Mouse (Mus musculus) heart, embryonic 16.5 days (tissue): ENCODE measurements around the gene Flrt1. TPM values are rescaled to one million over a fixed set of nuclear protein-coding genes. Genes with fewer than 3 reads are reported as not detected.
"Not testable (repeated sequence)": the region's sequence is repeated elsewhere in the genome, so short reads cannot be mapped to it uniquely, and the experiment has no call there.

Experiments
- ATAC-seq: fragments of 200-750 bp; cut with Nextera tagmentation; replicated peaks from 2 replicates; pipeline ENCODE4 v1.8.0; 2017; ENCODE audit warnings: moderate number of reproducible peaks; ENCODE audit not compliant: insufficient read depth, low FRiP score; ENCODE audit errors: extremely low read depth
- H3K27ac ChIP-seq: fragments of 300-500 bp; sonication (generic); 2 replicates; pipeline ENCODE4 v1.5.1; 2014; ENCODE audit warnings: mild to moderate bottlenecking, low read length, control low read depth, moderate library complexity
- H3K27me3 ChIP-seq: fragments of 300-500 bp; sonication (generic); 2 replicates; pipeline ENCODE4 v1.6.1; 2014; ENCODE audit warnings: low read length, mixed read lengths; ENCODE audit not compliant: control insufficient read depth, insufficient read depth
- H3K36me3 ChIP-seq: fragments of 300-500 bp; sonication (generic); 2 replicates; pipeline ENCODE4 v1.6.1; 2014; ENCODE audit not compliant: control insufficient read depth, insufficient read depth
- H3K4me1 ChIP-seq: fragments of 300-500 bp; sonication (generic); 2 replicates; pipeline ENCODE4 v1.6.1; 2014; ENCODE audit warnings: low read length, mixed read lengths; ENCODE audit not compliant: control insufficient read depth, insufficient read depth
- H3K4me2 ChIP-seq: fragments of 300-500 bp; sonication (generic); 2 replicates; pipeline ENCODE4 v1.6.1; 2014; ENCODE audit warnings: low read depth, mild to moderate bottlenecking, control low read depth, low read length
- H3K4me3 ChIP-seq: fragments of 300-500 bp; sonication (generic); 2 replicates; pipeline ENCODE4 v1.5.1; 2014; ENCODE audit warnings: mild to moderate bottlenecking, control low read depth, low read length
- H3K9ac ChIP-seq: fragments of 300-500 bp; sonication (generic); 2 replicates; pipeline ENCODE4 v1.6.1; 2014; ENCODE audit warnings: low read length, control low read depth
- H3K9me3 ChIP-seq: fragments of 300-500 bp; sonication (generic); replicated peaks from 2 replicates; pipeline ENCODE4 v1.6.1; 2016; ENCODE audit warnings: low read length; ENCODE audit not compliant: control insufficient read depth
- WGBS: fragments of 180-500 bp; shearing (Covaris S2); extraction: QIAGEN DNeasy Blood & Tissue Kit; methylation state at CpG from one replicate; pipeline ENCODE4 v1.1.7; 2014; 5-methylcytosine and 5-hydroxymethylcytosine counted together
- polyA plus RNA-seq: library from polyadenylated mRNA; unstranded; fragments of >200 nt; fragmentation: Nextera tagmentation; extraction: Ambion mirVana; gene quantifications from 2 replicates; pipeline ENCODE4 v1.2.1, GENCODE M21; 2015

Gene Flrt1
- polyA plus RNA-seq, 1 experiment from 2014 or later, result 1.9 TPM

DNA sequence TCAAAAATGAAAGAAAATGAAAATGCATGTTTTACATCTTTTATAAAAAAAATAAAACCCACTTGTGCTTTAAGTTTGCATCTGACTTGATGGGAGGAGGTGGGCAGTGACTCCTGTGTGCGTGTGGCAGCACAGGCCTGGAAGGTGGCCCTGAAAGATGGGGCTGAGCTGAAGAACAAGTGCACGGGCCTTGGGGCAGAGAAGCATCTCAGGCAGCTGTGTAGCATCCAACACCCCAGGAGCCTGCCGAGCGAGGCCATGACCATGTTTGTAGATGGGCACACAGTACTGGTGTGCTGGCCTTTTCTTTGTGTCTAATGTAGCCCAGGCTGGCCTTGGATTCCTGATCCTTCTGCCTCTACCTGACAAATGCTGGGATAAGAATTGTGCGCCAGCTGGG is 43.4 kb downstream of the Flrt1 start:
- Histone ChIP-seq H3K4me2 (no peak overlapping the region), H3K9ac (no peak overlapping the region), H3K9me3 (no peaks in the 10 kb centered on the region), H3K27me3 (no peaks in the 10 kb centered on the region), H3K36me3 (no peaks in the 10 kb centered on the region), H3K4me3 (no peak overlapping the region), H3K27ac (no peak overlapping the region), H3K4me1 (peaks cover 24% of the 10 kb centered on the region)
- 84% methylated on average over 5 of the region's 5 CpGs for WGBS
- no peak for ATAC-seq

GRCm38 (mm10) chr19:7058541-7058940 is 47.0 kb downstream of the Flrt1 start:
- ATAC-seq, result no peak
- 52% methylated on average over 6 of the region's 6 CpGs for WGBS
- H3K27me3 ChIP-seq, result no peaks in the 10 kb centered on the region
- peak overlapping the region; percentile 84 for H3K4me3 ChIP-seq
- H3K9ac ChIP-seq, result peak overlapping the region; percentile 45
- peaks cover 27% of the 10 kb centered on the region for H3K4me1 ChIP-seq
- H3K9me3 ChIP-seq, result no peaks in the 10 kb centered on the region
- H3K4me2 ChIP-seq, result peak overlapping the region; percentile 99
- peak overlapping the region; percentile 96 for H3K27ac ChIP-seq
- H3K36me3 ChIP-seq, result no peaks in the 10 kb centered on the region

DNA sequence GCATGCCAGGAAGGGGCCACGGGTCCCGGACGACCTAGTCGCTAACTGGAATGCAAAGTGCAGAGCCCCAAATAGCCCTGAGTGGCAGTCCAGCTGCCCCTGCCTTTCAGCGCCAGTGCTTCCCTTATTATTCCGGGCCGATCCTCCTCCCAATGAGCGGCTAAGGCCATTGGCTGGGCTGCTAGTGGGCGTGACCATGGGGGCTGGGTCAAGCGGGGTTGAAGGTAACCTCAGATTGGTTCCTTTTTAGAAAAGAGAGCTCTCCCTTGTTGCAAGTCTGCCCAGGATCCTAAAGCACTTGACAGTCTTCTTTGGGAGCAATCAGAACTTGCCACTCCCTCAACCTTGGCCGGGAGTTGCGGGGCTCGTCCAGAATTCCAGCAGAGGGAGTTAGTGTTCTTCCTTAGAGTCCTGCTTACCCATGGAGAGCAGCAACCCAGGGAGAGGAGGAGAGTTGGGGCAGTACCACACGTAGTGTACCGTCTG is 47.8 kb downstream of the Flrt1 start:
- H3K9me3 ChIP-seq, result no peaks in the 10 kb centered on the region
- peak overlapping the region; percentile 96 for H3K27ac ChIP-seq
- under 1% methylated on average over 15 of the region's 15 CpGs for WGBS
- no peaks in the 10 kb centered on the region for H3K36me3 ChIP-seq
- peak; percentile 87 for ATAC-seq
- peak overlapping the region; percentile 87 for H3K9ac ChIP-seq
- H3K27me3 ChIP-seq, result no peaks in the 10 kb centered on the region
- peak overlapping the region; percentile 99 for H3K4me2 ChIP-seq
- peaks cover 27% of the 10 kb centered on the region for H3K4me1 ChIP-seq
- H3K4me3 ChIP-seq, result peak overlapping the region; percentile 84

- H3K4me1 ChIP-seq, result peaks cover 27% of the 10 kb centered on the region
- H3K9ac ChIP-seq, result peak overlapping the region; percentile 87
- peak overlapping the region; percentile 99 for H3K4me2 ChIP-seq
- WGBS, result 3% methylated on average over 16 of the region's 16 CpGs
- no peaks in the 10 kb centered on the region for H3K27me3 ChIP-seq
- H3K4me3 ChIP-seq, result peak overlapping the region; percentile 84
- H3K36me3 ChIP-seq, result no peaks in the 10 kb centered on the region
- peak overlapping the region; percentile 96 for H3K27ac ChIP-seq
- peak; percentile 14 for ATAC-seq
- no peaks in the 10 kb centered on the region for H3K9me3 ChIP-seq
Observed at GRCm38 (mm10) chr19:7057126-7057721, 48.3 kb downstream of the Flrt1 start.

- peak within 1 kb of the TSS; percentile 84 for H3K4me3 ChIP-seq
- H3K36me3 ChIP-seq, result no peaks in the 10 kb centered on the region
- no peaks in the 10 kb centered on the region for H3K27me3 ChIP-seq
- H3K9me3 ChIP-seq, result no peaks in the 10 kb centered on the region
- peak within 1 kb of the TSS; percentile 87 for H3K9ac ChIP-seq
- ATAC-seq, result peak; percentile 67
- H3K27ac ChIP-seq, result peak within 1 kb of the TSS; percentile 96
- peak within 1 kb of the TSS; percentile 99 for H3K4me2 ChIP-seq
- peaks cover 27% of the 10 kb centered on the region for H3K4me1 ChIP-seq
- WGBS, result under 1% methylated on average over 72 of the region's 72 CpGs
Observed at GRCm38 (mm10) chr19:7056248-7057087, 49.1 kb downstream of the Flrt1 start, which contains the start of gene Macrod1. TSS of gene Macrod1 (plus strand) at chr19:7056810.

- WGBS, result 33% methylated on average over 3 of the region's 3 CpGs
- H3K4me3 ChIP-seq, result no peak overlapping the region
- H3K36me3 ChIP-seq, result no peaks in the 10 kb centered on the region
- H3K4me2 ChIP-seq, result no peak overlapping the region
- H3K9me3 ChIP-seq, result no peaks in the 10 kb centered on the region; the same call in 1 of the 2 replicates
- no peak overlapping the region for H3K9ac ChIP-seq
- no peak for ATAC-seq
- peak overlapping the region; percentile 5; the same call in 1 of the 2 replicates for H3K27ac ChIP-seq
- H3K27me3 ChIP-seq, result no peaks in the 10 kb centered on the region
- peaks cover 27% of the 10 kb centered on the region for H3K4me1 ChIP-seq
Observed at GRCm38 (mm10) chr19:7055173-7055572, 50.4 kb downstream of the Flrt1 start.

DNA sequence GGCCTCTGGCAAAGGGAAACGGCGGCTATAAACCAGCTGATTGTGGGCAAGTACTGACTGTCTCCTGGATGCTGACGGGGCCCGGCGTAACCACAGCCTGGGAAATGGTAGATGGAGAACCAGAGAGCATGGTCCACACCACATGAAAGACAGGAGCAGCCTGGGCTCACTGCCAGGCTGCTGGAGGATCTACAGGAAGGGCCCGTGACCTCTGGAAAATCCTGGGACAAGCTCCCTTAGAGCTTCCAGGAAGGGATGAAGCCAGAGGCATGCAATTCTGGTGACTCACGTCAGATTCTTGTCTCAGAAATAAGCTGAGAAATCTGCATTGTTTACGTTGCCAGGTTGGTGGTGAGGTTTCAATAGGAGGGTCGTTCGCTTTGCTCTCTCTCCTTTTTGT is 50.8 kb downstream of the Flrt1 start:
- no peaks in the 10 kb centered on the region for H3K36me3 ChIP-seq
- H3K27ac ChIP-seq, result peak overlapping the region; percentile 5; the same call in 1 of the 2 replicates
- WGBS, result 42% methylated on average over 10 of the region's 10 CpGs
- no peak for ATAC-seq
- no peaks in the 10 kb centered on the region; the same call in 1 of the 2 replicates for H3K9me3 ChIP-seq
- H3K27me3 ChIP-seq, result no peaks in the 10 kb centered on the region
- H3K9ac ChIP-seq, result no peak overlapping the region
- no peak overlapping the region for H3K4me2 ChIP-seq
- H3K4me1 ChIP-seq, result peaks cover 27% of the 10 kb centered on the region
- H3K4me3 ChIP-seq, result no peak overlapping the region

DNA sequence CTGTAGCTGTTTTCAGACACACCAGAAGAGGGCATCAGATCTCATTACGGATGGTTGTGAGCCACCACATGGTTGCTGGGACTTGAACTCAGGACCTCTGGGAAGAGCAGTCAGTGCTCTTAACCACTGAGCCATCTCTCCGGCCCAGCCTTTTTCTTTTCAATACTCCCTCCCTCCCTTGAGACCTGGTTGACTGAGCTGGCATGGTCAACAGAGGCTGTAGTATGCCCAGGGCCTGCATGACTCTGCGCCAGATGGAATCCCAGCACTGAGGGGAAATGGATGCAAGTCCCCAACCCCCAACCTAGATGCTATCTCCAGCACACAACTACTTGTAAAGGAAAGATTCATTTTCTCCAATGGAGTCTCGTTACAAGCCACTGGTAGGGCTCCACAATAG is 52.1 kb downstream of the Flrt1 start:
- not testable (repeated sequence) for H3K36me3 ChIP-seq, ATAC-seq, H3K27me3 ChIP-seq, H3K4me3 ChIP-seq, H3K9me3 ChIP-seq, H3K9ac ChIP-seq, H3K27ac ChIP-seq, H3K4me2 ChIP-seq
- H3K4me1 ChIP-seq, result peaks cover 23% of the 10 kb centered on the region
- WGBS, result 85% methylated on average over 4 of the region's 4 CpGs

DNA sequence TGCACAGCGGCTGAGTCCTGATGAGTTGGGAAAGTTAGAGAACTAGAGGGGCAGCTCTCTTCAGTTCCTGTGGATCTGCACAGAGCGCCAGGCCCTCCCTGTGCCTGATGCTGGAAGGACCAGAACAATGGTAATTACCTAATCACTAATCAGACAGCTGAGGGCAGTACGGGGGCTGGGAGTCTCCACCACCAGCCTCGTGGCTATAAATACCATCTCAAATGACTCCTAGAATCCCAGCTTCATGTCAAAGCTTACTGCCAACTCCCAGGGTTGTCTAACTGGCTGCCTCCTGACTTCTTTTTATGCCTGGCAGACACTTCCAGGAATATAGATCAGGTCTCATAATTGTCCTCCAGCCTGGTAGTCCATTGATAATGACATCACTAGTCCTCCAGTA is 60.8 kb downstream of the Flrt1 start:
- H3K4me1 ChIP-seq, result peaks cover 13% of the 10 kb centered on the region
- peak overlapping the region; percentile 32 for H3K9ac ChIP-seq
- no peak overlapping the region for H3K4me3 ChIP-seq
- H3K36me3 ChIP-seq, result no peaks in the 10 kb centered on the region
- H3K4me2 ChIP-seq, result no peak overlapping the region
- peak overlapping the region; percentile 71 for H3K27ac ChIP-seq
- WGBS, result 20% methylated on average over 4 of the region's 4 CpGs
- ATAC-seq, result no peak
- H3K27me3 ChIP-seq, result no peaks in the 10 kb centered on the region
- H3K9me3 ChIP-seq, result no peaks in the 10 kb centered on the region
